Mouse (Mus musculus): ENCODE results near the gene Mylk4.

- TF ChIP-seq GATA1 (IDR thresholded peaks at IDR 0.05; ENCODE audit: low read length) (no peak), TAL1 (IDR thresholded peaks at IDR 0.05; ENCODE audit: low read length) (no peak)
These were observed 45.1 kb upstream of the Mylk4 start for GRCm38 (mm10) chr13:32828886-32829285.
